Mouse (Mus musculus) hematopoietic multipotent progenitor cell, adult 10-12 weeks (in vitro differentiated cells): ENCODE results near the gene Mef2d. TPM values are rescaled to one million over a fixed set of nuclear protein-coding genes. Genes with fewer than 3 reads are reported as not detected.

Experiments
- polyA plus RNA-seq: library from polyadenylated mRNA; stranded (reverse); fragments of >175 nt; gene quantifications from 2 replicates; pipeline ENCODE4 v1.2.3, GENCODE M21; 2012; ENCODE audit warnings: low replicate concordance

Gene Mef2d
- polyA plus RNA-seq, result 210 and 298 TPM in 2 replicates

DNA sequence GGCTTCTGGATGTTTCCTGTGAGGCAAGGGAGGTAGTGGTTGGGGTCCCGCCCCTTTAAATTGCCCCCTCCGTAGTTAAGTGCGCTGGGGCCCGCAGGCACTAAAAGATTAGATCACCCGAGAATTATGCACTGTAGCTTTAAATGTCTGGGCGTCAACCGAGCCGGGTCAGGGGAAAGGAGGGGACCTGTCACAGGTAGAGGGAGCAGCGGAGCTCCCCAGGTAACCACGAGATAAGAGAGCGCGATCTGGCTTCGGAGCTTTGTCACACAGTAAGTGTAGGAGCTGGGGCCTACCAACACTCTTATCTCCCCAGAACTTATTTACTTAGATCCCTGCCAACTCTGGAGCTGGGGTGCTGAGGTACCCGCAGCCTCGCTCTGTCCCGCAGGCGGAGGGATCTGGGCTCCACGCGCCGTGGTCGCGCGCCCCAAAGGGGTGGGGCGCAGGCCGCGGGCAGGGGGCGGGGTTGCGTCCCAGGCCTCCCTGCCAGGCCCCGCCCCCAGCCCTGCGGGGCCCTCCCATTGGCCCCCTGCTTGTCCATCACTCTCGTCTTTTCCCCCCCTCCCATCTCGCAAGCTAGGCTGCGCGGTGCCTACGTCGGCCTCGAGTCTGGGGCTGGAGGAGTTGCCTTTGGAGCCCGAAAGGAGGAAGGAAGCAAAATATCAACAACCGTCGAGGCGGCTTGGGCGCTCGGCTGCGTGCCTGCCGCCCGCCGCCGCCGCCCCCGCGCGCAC is at the start of gene Mef2d:
Mef2d (plus strand) TSS at position 586 of the 737 bp plus-strand sequence.

Other genes with a start within 250 kb of the Mef2d start
- gene Hdgf, start 236.1 kb upstream of the Mef2d start, polyA plus RNA-seq, result 173 and 225 TPM in 2 replicates
- 10.9 and 17.1 TPM in 2 replicates for gene Mrpl24, start 222.9 kb upstream of the Mef2d start, polyA plus RNA-seq
- gene Isg20l2, start 212.1 kb upstream of the Mef2d start, polyA plus RNA-seq, result 8.3 and 11.8 TPM in 2 replicates
- gene Rrnad1, start 211.7 kb upstream of the Mef2d start, polyA plus RNA-seq, result 20.9 and 36.6 TPM in 2 replicates
- gene Crabp2, start 193.7 kb upstream of the Mef2d start, polyA plus RNA-seq, result 0.55 TPM in 1 of 2 replicates, not detected in the other
- gene Nes, start 171.3 kb upstream of the Mef2d start, polyA plus RNA-seq, result 0.07 and 0.10 TPM in 2 replicates
- not detected in 2 replicates for gene Bcan, start 142.1 kb upstream of the Mef2d start, polyA plus RNA-seq
- not detected in 2 replicates for gene Hapln2, start 114.8 kb upstream of the Mef2d start, polyA plus RNA-seq
- 7.9 and 19.9 TPM in 2 replicates for gene Gpatch4, start 99.3 kb upstream of the Mef2d start, polyA plus RNA-seq
- gene Naxe, start 83.9 kb upstream of the Mef2d start, polyA plus RNA-seq, result 40.0 and 40.3 TPM in 2 replicates
- not detected in 2 replicates for gene Ttc24, start 64.1 kb upstream of the Mef2d start, polyA plus RNA-seq
- gene Iqgap3, start 60.4 kb upstream of the Mef2d start, polyA plus RNA-seq, result 0.41 and 3.5 TPM in 2 replicates
- gene Rhbg, start 112.3 kb downstream of the Mef2d start, polyA plus RNA-seq, result 0.09 TPM in 2 replicates
- gene Gm38392, start 144.8 kb downstream of the Mef2d start, polyA plus RNA-seq, result not detected in 2 replicates
- 1.1 and 1.4 TPM in 2 replicates for gene Tsacc, start 154.6 kb downstream of the Mef2d start, polyA plus RNA-seq
- gene Cct3, start 154.7 kb downstream of the Mef2d start, polyA plus RNA-seq, result 4.2 and 11.7 TPM in 2 replicates
- gene Glmp, start 182.7 kb downstream of the Mef2d start, polyA plus RNA-seq, result 28.3 and 133 TPM in 2 replicates
- gene Tmem79, start 193.8 kb downstream of the Mef2d start, polyA plus RNA-seq, result 0.81 and 2.4 TPM in 2 replicates
- gene Smg5, start 193.9 kb downstream of the Mef2d start, polyA plus RNA-seq, result 67.3 and 68.3 TPM in 2 replicates
- gene Paqr6, start 222.2 kb downstream of the Mef2d start, polyA plus RNA-seq, result 0.22 TPM in 1 of 2 replicates, not detected in the other
- gene Bglap3, start 230.4 kb downstream of the Mef2d start, polyA plus RNA-seq, result not detected in 2 replicates
- gene Bglap2, start 236.3 kb downstream of the Mef2d start, polyA plus RNA-seq, result not detected in 2 replicates
- not detected in 2 replicates for gene Bglap, start 242.1 kb downstream of the Mef2d start, polyA plus RNA-seq